Mouse (Mus musculus): Measurements from ENCODE around the gene Cd300ld5.
"Not testable (repeated sequence)": the region's sequence is repeated elsewhere in the genome, so short reads cannot be mapped to it uniquely, and the experiment has no call there.

Cd300ld5 gene

DNA sequence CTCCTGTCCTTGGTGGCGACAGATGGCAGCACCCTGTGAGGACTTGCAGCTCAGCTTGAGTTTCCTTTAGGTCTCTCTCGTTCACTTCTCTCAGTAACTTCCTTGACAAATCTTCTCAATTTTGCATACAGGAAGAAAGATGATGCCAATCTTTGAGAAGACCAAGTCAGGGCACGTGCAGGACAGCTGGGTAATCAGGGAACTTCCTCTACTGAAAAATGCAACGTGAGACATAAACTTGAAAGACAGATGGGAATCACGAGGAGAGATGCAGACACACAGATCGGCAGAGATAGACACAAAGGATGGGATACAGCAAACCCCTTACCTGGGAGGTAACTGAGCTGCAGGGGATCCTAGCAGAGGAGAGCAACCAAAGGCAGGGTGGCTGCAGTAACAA, at the start of gene Cd300ld5:
Cd300ld5 (minus strand) TSS at position 101 of the 400 bp plus-strand sequence.
- in situ Hi-C loops (cut with MboI; ENCODE audit: unreplicated experiment in 2 of 2) = not testable (repeated sequence)

DNA sequence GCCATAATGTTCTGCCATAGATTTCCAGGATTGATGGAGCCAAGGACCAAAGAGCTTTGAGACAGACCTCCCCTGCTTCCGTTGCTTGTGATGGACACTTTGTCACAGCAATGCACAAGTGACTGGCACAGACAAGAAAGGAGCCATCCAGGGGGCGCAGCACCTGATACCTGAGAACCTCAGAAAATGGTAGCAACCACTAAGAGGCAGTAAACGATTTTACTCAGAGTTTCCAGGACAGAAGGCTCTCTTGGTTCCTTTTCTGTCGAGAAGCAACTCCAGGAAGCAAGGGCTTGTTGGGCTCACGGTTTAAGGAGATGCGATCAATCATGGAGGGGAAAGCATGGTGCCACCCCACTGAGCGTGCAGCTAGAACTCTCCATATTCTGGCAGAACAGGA, 48.6 kb upstream of the Cd300ld5 start:
- in situ Hi-C loops (cut with MboI; ENCODE audit: unreplicated experiment in 2 of 2) = no loop called here

DNA sequence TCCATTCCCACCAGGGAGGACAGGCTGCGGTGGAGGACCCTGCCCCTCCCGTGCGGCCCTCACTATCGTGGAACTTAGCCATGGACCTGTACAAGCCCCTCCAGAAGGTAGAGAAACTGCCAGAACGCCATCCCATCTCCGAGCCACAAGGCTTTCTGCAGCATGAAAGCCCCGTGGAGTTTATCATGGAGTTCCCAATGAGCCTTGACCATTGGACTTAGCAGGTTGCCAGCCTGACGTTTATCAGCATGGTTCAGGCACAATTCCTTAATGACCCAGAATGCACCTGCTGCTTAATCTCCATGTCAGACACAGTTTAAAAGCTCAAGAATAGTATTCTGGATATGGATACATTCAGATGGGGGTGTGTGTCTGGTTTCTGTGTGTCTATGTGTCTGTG, 47.5 kb upstream of the Cd300ld5 start:
- in situ Hi-C loops (cut with MboI; ENCODE audit: unreplicated experiment in 2 of 2) = no loop called here

DNA sequence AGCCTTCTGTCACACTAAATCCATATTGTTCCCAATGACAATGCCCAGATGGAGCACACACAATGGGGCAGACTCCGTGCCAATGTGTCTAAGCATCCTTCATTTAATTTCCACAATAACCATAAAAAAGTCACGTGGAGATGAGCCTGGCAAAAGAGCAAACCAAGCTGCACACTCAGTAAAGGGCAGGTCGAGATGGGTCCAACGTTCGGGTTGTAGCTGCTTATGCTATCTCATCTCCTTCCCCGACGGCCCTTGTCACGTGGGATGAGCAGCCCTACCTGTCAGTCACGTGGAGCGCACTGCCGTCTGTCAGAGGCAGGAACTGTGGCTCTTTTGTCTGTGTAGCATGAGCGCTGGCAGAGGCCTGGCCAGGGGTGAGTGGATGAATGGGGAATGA, 47.0 kb upstream of the Cd300ld5 start:
- in situ Hi-C loops (cut with MboI; ENCODE audit: unreplicated experiment in 2 of 2) = loop anchor here (5.0 kb wide), 2 partner anchors 188 to 268 kb away; no protein-coding TSS in a partner anchor

DNA sequence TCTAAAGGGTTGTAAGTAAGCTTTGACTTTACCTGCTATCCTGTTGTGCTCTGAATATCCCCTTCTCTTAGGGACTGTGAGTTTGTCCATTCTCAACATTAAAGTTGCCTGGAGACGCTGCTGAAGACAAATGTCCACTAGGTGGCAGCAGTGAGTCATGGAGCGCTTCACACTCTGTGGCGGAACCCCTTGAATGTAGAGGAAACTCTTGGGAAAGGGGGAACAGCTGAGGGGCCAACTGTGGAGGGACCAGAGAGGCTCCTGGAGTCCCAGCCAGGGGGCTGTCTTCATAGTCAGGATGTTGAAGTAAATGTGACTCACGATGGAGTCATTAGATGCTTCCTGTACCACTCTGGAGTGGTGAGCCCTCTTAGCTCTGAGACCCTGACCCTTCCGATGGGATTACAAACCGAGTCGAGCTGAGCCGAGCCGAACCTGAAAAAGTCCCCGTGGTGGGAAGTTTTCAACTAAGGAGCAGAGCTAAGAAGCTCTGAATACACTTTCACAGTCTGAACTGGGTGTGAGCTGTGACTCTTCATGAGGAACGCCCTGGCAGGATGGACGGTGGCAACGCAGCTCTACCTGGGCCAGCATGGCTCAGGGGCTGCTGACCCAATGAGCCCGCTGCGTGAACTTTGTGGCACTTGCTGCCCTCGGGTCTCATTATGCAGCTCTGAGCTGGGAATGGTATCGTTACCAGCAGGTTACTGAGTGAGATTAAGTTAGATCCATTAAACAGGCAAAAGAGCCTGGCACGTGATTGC, 46.0 kb upstream of the Cd300ld5 start:
- in situ Hi-C loops (cut with MboI; ENCODE audit: unreplicated experiment in 2 of 2) = loop anchor here (5.0 kb wide), 2 partner anchors 189 to 269 kb away; no protein-coding TSS in a partner anchor

DNA sequence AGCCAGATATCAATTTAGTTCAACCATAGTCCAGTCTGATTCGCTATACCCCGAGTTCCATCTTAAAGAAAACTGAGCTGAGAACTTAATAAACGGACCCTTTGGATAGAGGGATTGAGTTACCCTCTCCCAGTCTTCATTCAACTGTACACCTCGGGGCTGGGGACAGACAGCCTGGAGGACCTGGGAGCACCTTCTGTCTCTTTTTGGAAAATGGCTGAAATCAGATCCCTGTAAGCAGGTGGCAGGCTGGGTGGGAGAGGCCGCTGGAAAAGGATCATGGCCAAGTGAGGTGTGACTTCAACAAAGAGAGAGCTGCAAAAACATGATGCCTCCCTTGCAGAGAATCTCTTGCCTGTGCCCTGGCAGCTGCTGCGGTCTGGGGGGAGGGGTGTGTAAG, 44.6 kb upstream of the Cd300ld5 start:
- in situ Hi-C loops (cut with MboI; ENCODE audit: unreplicated experiment in 2 of 2) = loop anchor here (5.0 kb wide), 2 partner anchors 190 to 270 kb away; no protein-coding TSS in a partner anchor

DNA sequence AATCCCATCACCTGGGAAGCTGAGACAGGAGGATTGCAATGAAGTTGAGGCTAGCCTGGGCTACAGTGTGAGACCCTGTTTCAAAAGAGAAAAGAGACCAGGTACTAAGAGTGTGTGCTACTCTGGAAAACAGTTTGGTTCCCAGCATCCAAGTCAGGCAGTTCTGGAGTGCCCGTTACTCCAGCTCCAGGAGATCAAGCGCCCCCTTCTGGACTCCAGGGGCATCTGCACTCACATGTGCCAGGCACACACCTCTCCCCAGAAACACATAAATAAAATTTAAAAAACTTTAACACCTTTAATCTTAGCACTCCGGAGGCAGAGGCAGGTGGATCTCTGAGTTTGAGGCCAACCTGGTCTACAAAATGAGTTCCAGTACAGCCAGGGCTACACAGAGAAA, 43.8 kb upstream of the Cd300ld5 start:
- in situ Hi-C loops (cut with MboI; ENCODE audit: unreplicated experiment in 2 of 2) = loop anchor here (5.0 kb wide), 2 partner anchors 191 to 271 kb away; no protein-coding TSS in a partner anchor

DNA sequence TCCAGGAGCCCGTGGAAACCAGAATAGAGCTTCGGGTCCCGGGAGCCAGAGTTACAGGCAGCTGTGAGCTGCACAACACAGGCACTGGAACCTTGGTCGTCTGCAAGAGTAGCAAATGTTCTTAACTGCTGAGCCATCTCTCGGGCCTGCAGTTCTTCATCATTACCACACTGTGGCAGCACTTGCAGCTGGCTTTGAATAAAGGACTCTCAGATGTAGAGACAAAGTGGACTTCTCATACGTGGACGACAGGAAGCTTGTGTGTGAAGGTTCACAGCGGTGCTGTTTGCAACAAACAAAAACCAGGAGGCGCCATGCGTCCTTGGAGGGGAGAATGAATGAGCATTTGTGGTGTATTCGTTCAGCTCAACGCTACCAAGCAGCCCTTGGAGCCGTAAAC, 43.3 kb upstream of the Cd300ld5 start:
- in situ Hi-C loops (cut with MboI; ENCODE audit: unreplicated experiment in 2 of 2) = loop anchor here (5.0 kb wide), 2 partner anchors 191 to 271 kb away; no protein-coding TSS in a partner anchor

DNA sequence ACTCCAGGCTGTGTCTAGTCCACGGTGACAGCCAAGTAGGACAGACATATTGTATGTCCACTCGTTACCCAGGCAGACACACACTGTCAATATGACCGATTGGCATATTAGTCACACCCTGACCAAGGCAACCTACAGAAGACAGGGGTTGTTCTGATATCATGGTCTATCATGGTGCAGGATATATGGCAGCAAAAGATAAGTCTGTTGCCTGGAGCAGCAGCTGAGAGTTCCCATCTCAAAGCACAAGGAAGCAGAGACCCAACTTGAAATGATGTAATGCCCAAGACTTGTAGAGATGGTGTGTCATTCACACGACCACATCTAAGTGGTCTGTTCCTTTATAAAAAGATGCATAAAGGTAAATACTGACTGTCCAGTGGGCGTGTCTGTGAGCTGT, 41.1 kb upstream of the Cd300ld5 start:
- in situ Hi-C loops (cut with MboI; ENCODE audit: unreplicated experiment in 2 of 2) = no loop called here

DNA sequence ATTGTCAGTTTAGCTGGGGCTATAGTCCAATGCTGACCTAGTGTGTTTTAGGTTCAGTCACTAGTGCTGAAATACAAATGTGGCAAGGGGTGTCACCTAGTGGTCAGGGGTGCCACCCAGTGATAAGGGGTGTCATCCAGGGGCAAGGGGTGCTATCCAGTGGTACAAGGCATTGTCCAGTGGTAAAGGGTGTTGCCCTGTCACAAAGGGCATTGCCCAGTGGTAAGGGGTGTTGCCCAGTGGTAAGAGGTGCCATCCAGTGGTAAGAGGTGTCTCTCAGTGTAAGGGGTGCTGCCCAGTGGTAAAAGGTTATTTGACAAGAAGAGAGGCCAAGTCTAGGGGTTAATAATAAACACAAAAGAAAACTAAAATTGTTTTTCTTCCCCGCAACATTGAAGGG, 39.9 kb upstream of the Cd300ld5 start:
- in situ Hi-C loops (cut with MboI; ENCODE audit: unreplicated experiment in 2 of 2) = no loop called here

DNA sequence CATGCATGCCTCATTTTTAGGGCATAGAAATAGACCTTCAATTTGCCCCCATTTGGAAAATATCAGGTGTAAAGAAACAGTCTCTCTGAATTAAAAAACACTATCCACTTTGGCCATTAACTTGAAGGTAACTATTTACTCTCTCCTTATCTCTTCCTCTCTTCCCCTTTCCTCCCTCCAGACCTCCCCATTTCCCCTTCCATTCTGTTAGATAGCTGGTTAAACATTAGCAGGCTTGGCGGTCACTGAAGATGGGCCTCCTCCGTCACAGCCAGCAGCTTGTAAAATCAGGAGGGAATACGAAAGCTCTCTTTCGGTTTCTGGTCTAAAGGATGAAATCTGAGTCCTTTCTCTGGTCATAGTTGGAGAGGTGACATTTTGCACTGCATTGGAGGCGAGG, 38.3 kb upstream of the Cd300ld5 start:
- in situ Hi-C loops (cut with MboI; ENCODE audit: unreplicated experiment in 2 of 2) = no loop called here

DNA sequence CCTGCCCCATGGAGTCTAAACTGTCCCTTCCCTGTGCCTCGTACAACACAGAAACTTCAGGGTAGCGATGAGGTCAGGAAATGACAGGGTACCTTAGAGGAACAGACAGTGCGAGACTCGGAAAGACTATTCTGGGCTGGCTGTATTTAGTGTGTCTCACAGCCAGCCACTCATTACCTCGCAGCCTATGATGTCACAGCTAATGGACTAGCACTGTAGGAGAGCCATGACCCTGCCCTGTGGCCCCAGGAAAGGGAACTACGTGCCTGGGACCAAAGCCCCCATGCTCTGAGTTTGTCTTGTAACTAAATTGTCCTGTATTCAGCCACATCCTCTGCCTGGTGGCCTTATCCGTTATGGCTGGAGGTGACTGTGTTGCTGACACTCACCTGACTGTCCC, 37.8 kb upstream of the Cd300ld5 start:
- in situ Hi-C loops (cut with MboI; ENCODE audit: unreplicated experiment in 2 of 2) = no loop called here

DNA sequence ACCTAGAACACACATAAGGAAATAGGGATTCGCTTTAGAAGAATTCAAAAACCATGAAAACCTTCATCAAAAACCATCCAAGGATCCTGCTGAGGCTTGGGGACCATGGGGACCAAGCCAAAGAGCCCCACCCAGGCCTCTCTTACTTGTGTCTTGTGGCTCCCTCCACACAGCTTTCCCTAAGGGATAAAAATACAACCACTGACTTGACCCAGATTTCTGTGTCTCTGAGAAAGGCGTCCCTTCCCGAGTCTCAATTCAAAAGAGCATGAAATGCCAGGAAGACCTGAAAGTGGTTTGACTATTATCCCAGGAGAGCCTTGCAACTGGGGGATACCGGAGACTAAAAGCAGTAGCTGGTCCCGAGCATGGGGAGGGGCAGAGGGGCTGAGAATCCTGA, 35.4 kb upstream of the Cd300ld5 start:
- in situ Hi-C loops (cut with MboI; ENCODE audit: unreplicated experiment in 2 of 2) = loop anchor here in 1 of 2 experiments (25.0 kb wide), 1 partner anchor 386 kb away; the partner anchor contains the start of gene Ttyh2

DNA sequence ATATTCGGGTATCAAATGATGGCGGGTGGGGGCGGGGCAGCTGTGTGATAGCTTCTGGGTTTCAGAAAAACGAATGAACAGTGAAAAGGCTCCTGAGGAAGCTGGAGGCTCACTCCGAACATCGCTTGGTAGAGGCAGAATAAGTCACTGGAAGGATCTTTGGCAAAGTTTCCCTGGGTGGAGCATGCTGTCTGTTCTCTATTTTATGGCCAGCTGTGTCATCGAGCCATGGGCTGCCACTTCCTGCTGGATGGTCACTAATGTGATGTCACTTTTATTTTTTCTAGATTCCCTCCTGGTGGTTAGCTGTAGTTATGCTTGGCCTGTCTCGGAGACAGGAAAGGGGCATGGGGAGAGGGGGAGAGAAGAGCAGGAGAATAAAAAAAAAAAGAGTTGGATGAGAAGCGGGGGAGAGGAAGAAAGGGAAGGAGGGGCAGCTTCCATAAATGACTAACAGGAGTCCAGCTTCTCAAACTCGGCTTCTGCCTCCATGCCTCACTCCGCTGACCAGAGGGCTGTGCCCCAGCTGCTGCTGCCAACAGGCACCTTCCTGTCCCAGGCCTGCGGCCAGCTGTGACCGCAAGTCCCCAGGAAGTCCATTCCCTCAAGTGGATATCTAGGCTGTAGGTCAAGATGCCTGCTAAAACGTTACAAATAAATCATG, 34.2 kb upstream of the Cd300ld5 start:
- in situ Hi-C loops (cut with MboI; ENCODE audit: unreplicated experiment in 2 of 2) = loop anchor here in 1 of 2 experiments (25.0 kb wide), 1 partner anchor 384 kb away; the partner anchor contains the start of gene Ttyh2

DNA sequence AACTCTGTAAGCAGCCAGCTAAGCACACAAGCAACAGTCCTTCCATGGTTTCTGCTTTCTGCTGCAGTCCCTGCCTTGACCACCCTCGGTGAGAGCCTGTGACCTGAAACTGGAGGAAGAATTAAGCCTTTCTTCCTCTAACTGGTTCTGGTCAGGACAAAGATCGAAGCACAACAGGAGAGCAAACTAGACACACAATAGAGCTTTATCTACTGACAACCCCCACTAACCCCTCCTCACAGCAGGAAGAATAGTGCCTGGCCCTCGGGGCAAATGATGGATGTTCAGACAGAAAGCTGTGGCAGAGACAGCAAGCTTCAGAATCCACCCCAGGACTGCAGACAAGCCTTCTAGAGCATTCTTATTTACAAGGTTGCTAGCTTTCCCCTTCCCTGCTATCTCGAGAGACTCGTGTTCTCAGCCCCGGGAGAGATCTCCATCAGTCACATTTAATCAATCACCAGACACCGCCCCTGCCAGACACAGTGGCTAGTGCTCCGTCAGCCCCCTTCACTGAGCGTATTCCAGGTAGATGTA, 33.5 kb upstream of the Cd300ld5 start:
- in situ Hi-C loops (cut with MboI; ENCODE audit: unreplicated experiment in 2 of 2) = loop anchor here in 1 of 2 experiments (25.0 kb wide), 1 partner anchor 384 kb away; the partner anchor contains the start of gene Ttyh2

DNA sequence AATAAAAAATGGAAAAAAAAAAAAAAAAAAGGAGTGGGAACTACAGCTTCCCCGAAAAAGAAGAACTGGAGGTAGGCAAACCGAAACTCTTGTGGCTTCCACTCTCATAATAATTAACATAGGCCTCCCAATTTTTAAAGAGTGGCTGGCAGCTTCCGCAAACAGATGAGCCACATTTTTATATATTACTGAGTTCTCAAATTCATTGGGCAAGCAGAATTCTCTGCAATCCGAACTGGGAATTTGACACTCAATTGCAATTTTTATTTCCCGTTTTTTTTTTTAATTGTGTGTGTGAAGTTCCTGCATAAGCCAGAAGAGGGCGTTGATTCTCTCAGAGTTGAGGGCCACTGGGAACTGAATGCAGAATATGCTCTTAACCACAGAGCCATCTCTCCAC, 29.2 kb upstream of the Cd300ld5 start:
- in situ Hi-C loops (cut with MboI; ENCODE audit: unreplicated experiment in 2 of 2) = loop anchor here in 1 of 2 experiments (25.0 kb wide), 1 partner anchor 379 kb away; the partner anchor contains the start of gene Ttyh2

DNA sequence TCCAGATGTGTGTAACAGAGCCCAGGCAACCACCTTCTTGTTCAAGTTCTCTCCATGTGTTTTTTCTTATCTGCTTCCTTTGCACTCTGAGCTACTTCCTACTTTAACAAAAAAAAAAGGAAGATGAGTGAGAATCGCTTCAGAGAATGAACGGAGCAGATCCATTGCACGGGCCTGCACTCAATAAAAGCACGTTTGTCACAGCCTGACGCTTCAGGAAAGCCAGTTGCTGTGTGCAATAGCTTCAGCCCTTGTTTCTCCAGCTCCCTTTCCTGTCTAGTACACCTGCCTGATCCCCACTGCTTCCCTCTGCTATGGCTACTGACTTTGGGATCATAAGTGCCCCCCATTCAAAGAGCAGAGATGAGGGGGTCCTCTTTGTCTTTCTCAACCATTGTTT, 24.5 kb upstream of the Cd300ld5 start, which contains the start of gene Cd300e:
Cd300e (minus strand) TSS at position 101 of the 400 bp plus-strand sequence.
- in situ Hi-C loops (cut with MboI; ENCODE audit: unreplicated experiment in 2 of 2) = loop anchor here in 1 of 2 experiments (25.0 kb wide), 1 partner anchor 375 kb away; the partner anchor contains the start of gene Ttyh2

DNA sequence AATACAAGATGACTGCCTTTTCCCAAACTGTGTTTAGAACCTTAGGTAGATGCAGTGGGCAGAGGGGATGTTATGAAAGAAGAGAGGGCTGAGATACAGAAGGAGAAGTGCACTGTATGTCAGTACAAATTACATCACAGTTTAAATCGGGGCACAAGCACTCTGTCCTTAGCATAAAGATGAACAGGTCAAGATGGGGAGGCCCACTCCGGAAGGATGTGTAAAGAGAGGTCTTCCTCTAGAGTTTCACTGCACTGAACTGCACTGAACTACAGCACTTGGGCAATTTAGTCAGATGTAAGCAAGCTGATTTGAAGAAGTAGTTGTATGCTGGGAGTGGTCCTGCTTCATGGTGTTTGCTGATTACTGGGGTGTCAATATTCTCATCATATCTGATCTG, 22.2 kb upstream of the Cd300ld5 start:
- in situ Hi-C loops (cut with MboI; ENCODE audit: unreplicated experiment in 2 of 2) = loop anchor here (10.0 to 25.0 kb wide), 2 partner anchors 245 to 372 kb away; partner anchors contain the start of gene Ttyh2 (in 1 of the 2)

DNA sequence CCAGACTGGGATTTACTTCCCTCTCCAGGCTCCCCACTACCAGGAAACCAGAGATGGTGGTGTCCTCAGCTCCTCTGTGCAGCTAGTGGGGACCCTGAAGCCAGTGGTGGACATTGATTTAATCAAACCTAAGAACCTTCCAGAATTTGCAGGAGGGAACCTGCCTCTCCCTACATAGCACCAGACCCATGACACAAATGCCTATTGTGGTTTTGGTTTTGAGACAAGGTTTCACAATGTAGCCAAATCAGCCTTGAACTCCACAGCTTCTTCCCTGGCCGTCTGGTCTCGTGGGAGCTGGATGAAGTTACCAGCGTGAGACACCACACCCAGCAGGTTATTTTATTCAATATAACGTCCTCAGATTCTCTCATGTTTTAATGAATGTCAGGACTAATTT, 21.1 kb upstream of the Cd300ld5 start:
- in situ Hi-C loops (cut with MboI; ENCODE audit: unreplicated experiment in 2 of 2) = loop anchor here (10.0 to 25.0 kb wide), 2 partner anchors 244 to 371 kb away; partner anchors contain the start of gene Ttyh2 (in 1 of the 2)

DNA sequence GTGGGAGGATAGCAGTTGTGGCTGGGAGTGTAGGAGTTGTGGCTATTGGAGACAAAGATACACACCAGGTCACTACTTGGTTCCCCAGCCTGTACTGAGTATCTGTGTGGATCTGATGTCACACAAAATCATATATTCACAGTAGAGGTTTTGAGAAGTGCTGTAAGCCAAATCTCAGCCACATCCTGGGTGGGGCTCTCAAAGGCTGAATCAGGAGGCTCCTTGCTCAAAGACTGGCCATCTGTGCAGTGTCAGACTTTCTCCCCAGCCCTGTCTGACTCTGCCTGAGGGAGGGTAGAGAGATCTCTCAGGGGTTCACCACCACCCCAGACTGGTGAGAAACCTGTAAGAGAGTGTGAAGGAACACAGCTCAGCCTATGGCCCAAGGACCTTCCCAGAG, 17.0 kb upstream of the Cd300ld5 start:
- in situ Hi-C loops (cut with MboI; ENCODE audit: unreplicated experiment in 2 of 2) = loop anchor here (10.0 to 25.0 kb wide), 2 partner anchors 240 to 367 kb away; partner anchors contain the start of gene Ttyh2 (in 1 of the 2)

Measured in v-Abl transformed pro-B cells (cell line).